In the genomic region with DNA sequence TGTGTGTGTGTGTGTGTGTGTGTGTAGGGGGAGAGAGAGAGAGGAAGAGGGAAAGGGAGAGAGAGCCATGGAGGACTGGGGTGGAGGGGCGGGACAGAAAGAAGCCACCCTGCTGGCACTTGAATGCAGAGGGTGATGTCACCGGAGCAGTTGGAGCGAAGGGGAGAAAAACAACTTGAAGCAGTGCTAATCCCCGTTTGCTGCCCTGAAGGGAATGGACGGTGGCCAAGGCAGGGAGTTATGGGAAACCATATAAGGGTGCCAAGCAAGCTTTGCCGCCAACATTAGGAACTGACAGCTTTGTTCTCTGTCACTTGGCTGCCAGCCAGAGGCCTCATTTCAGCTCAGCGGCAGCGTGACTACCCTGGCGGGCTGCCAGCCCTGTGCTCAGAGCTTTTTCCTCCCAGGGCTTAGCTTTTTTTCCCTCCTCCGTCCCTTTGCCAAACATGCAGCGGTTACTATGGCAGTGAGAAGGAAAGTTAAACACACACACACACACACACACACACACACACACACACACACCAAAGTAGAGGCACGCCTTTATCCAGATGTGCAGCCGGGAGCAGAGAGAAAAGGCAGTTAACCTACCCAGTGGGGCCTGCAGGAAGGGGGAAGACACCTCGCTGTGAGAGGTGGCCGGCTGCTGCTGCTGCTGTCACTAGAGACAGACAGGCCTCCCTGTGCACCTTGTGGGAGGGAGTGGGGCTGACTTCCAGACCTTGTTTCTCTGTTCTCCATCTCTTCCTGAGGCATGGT, we compare ENCODE assay signal across 8 mouse cellular contexts.
A peak's percentile ranks its signal among the peaks of the same experiment; 100 is the strongest.
DNase-seq lines count a peak whose midpoint lies in the region; ATAC-seq and TF ChIP-seq lines count a peak whose summit lies in the region.

No protein-coding gene starts in this region.

- 3% methylated on average over 15 of the region's 15 CpGs for WGBS in heart, embryonic 10.5 days
- WGBS in kidney, embryonic 15.5 days: 0% methylated on average over 15 of the region's 15 CpGs

- no peaks in the 10 kb centered on the region for H3K27me3 ChIP-seq in heart, embryonic 10.5 days (ENCODE audit: insufficient read depth, poor library complexity, severe bottlenecking)
- no peaks in the 10 kb centered on the region for H3K27me3 ChIP-seq in kidney, embryonic 15.5 days

- peak overlapping the region; percentile 7; the same call in 1 of the 2 replicates for H3K4me3 ChIP-seq in bone marrow macrophage, adult 2 months (ENCODE audit: insufficient read depth, low read length)
- H3K4me3 ChIP-seq in heart, embryonic 10.5 days: peak overlapping the region; percentile 41
- H3K4me3 ChIP-seq in kidney, embryonic 15.5 days (replicated peaks): peak overlapping the region; percentile 11; the same call in 1 of the 2 replicates

- peak overlapping the region; percentile 31; the same call in 1 of the 2 replicates for H3K9ac ChIP-seq in kidney, embryonic 15.5 days

- no peak for TF ChIP-seq POLR2A in bone marrow macrophage, adult 2 months (IDR thresholded peaks at IDR 0.05; ENCODE audit: borderline replicate concordance, low read depth, low read length)

- H3K4me1 ChIP-seq in bone marrow macrophage, adult 2 months (ENCODE audit: control insufficient read depth, insufficient read depth, low read length): peaks cover 45% of the 10 kb centered on the region
- peaks cover 83% of the 10 kb centered on the region for H3K4me1 ChIP-seq in heart, embryonic 10.5 days
- H3K4me1 ChIP-seq in kidney, embryonic 15.5 days: peaks cover 77% of the 10 kb centered on the region

- H3K4me2 ChIP-seq in kidney, embryonic 15.5 days: peak overlapping the region; percentile 46

- peak; percentile 91 for DNase-seq in A20 (ENCODE audit: low read depth, low spot score)
- peak; percentile 98 for DNase-seq in heart, embryonic 10.5 days (ENCODE audit: low spot score)
- DNase-seq in liver: peak; percentile 90
- DNase-seq in spleen, postnatal 4 days (ENCODE audit: low spot score in 2 of 2): peak; percentile 88 to 95

- no peak for TF ChIP-seq CTCF in bone marrow macrophage, adult 2 months (IDR thresholded peaks at IDR 0.05; ENCODE audit: low read depth, low read length)

- no peaks in the 10 kb centered on the region for H3K36me3 ChIP-seq in heart, embryonic 10.5 days
- no peaks in the 10 kb centered on the region for H3K36me3 ChIP-seq in kidney, embryonic 15.5 days

- H3K9me3 ChIP-seq in heart, embryonic 10.5 days: no peaks in the 10 kb centered on the region
- no peaks in the 10 kb centered on the region for H3K9me3 ChIP-seq in kidney, embryonic 15.5 days (replicated peaks)

- peak overlapping the region; percentile 94 for H3K27ac ChIP-seq in bone marrow macrophage, adult 2 months (ENCODE audit: insufficient read depth, low read depth, low read length)
- peak overlapping the region; percentile 97 for H3K27ac ChIP-seq in heart, embryonic 10.5 days
- peak overlapping the region; percentile 98 for H3K27ac ChIP-seq in kidney, embryonic 15.5 days

- 0 out of 2 replicates have a peak, but pooled peaks have one; percentile 46 for ATAC-seq in erythroblast, adult 5-6 weeks (replicated peaks; ENCODE audit: low FRiP score, poor library complexity, severe bottlenecking)
- ATAC-seq in kidney, embryonic 15.5 days (replicated peaks; ENCODE audit: low FRiP score): peak; percentile 86
- peak; percentile 65 for ATAC-seq in monocyte, adult 5-6 weeks (replicated peaks; ENCODE audit: insufficient number of reproducible peaks, low FRiP score, low TSS enrichment, poor library complexity, severe bottlenecking)

Comparison
In these comparisons a context has a peak if more than half of its experiments do, and no peak if none do; other contexts are left out.
1. Peak in every context shown above with its lines: DNase-seq, ATAC-seq, H3K4me3 ChIP-seq and H3K27ac ChIP-seq.